In the genomic region with DNA sequence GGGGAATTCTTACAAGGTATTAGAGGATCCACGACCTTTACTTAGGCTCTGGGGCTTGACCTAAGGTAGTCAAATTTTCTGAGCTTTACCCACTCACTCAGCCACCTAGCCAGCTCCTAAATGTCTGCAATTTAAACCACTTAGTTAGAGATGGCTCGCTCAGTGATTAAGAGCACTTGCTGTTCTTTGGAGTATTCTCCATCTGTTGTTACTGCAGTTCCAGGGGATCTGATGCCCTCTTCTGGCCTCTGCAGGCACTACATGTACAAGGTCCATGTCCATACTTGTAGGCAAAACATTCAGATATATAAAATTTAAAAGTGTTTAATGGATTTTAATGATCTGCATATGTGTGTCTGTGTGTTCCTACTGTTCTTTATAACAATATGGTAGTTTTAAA, we compare ENCODE assay signal across 9 mouse cellular contexts. TPM values are rescaled to one million over a fixed set of nuclear protein-coding genes. Genes with fewer than 3 reads are reported as not detected.
DNase-seq lines count a peak whose midpoint lies in the region; ATAC-seq lines count a peak whose summit lies in the region.
"Had no signal": no experiment of that assay in that cellular context is flagged by ENCODE, and none has a peak within 500 bp of the region (broad histone marks: within the 10 kb centered on the region; RNA-seq: fewer than 3 reads in every experiment).

No protein-coding gene starts in this region.

- 59% methylated on average over 2 of the region's 2 CpGs for WGBS in heart, embryonic 12.5 days
- 38% methylated on average over 2 of the region's 2 CpGs for WGBS in forebrain, embryonic 16.5 days
- 59% methylated on average over 2 of the region's 2 CpGs for WGBS in midbrain, embryonic 14.5 days

- H3K4me2 ChIP-seq in heart, embryonic 12.5 days: no peak overlapping the region
- H3K4me2 ChIP-seq in forebrain, embryonic 16.5 days (ENCODE audit: low read length): no peak overlapping the region
- H3K4me2 ChIP-seq in midbrain, embryonic 14.5 days (ENCODE audit: low read length): no peak overlapping the region

- H3K9ac ChIP-seq in heart, embryonic 12.5 days: no peak overlapping the region
- no peak overlapping the region for H3K9ac ChIP-seq in forebrain, embryonic 16.5 days (replicated peaks; ENCODE audit: low read depth, low read length)
- H3K9ac ChIP-seq in midbrain, embryonic 14.5 days (replicated peaks; ENCODE audit: low read length): no peak overlapping the region
- H3K9ac ChIP-seq: liver, embryonic 13.5 days had no signal

- intact Hi-C loops in left cerebral cortex, postnatal 14 days (cut with DNase I): loop anchor here (2.0 to 5.0 kb wide), 2 partner anchors 102 to 118 kb away; partner anchors contain the start of gene Klhdc9

- no peak overlapping the region for H3K4me3 ChIP-seq in heart, embryonic 12.5 days
- H3K4me3 ChIP-seq in forebrain, embryonic 16.5 days (replicated peaks; ENCODE audit: low read length): no peak overlapping the region
- H3K4me3 ChIP-seq in midbrain, embryonic 14.5 days (replicated peaks; ENCODE audit: low read depth, low read length): no peak overlapping the region

- no peak for ATAC-seq in heart, embryonic 12.5 days (ENCODE audit: insufficient number of reproducible peaks, low FRiP score)
- peak; percentile 75 for ATAC-seq in forebrain, embryonic 16.5 days
- no peak for ATAC-seq in midbrain, embryonic 14.5 days (ENCODE audit: low FRiP score, low TSS enrichment)

- H3K27ac ChIP-seq in heart, embryonic 12.5 days (ENCODE audit: poor library complexity, severe bottlenecking): no peak overlapping the region
- no peak overlapping the region for H3K27ac ChIP-seq in forebrain, embryonic 16.5 days (ENCODE audit: low read length)
- no peak overlapping the region for H3K27ac ChIP-seq in midbrain, embryonic 14.5 days (replicated peaks; ENCODE audit: low read depth, low read length)
- H3K27ac ChIP-seq: liver, embryonic 13.5 days had no signal

- peaks cover 15% of the 10 kb centered on the region for H3K9me3 ChIP-seq in heart, embryonic 12.5 days (replicated peaks)
- H3K9me3 ChIP-seq in forebrain, embryonic 16.5 days (ENCODE audit: control insufficient read depth, low read length): no peaks in the 10 kb centered on the region; the same call in 1 of the 2 replicates
- H3K9me3 ChIP-seq in midbrain, embryonic 14.5 days (ENCODE audit: control insufficient read depth, low read length): peaks cover 10% of the 10 kb centered on the region

- H3K4me1 ChIP-seq in heart, embryonic 12.5 days (replicated peaks): no peaks in the 10 kb centered on the region
- H3K4me1 ChIP-seq in forebrain, embryonic 16.5 days (replicated peaks; ENCODE audit: control insufficient read depth, insufficient read depth, low read length): no peaks in the 10 kb centered on the region
- no peaks in the 10 kb centered on the region for H3K4me1 ChIP-seq in midbrain, embryonic 14.5 days (ENCODE audit: control insufficient read depth, insufficient read depth, low read length)

- DNase-seq in heart, adult 8-10 months (ENCODE audit: low spot score): peak; percentile 65
- DNase-seq in c-Kit-positive CD71-positive TER-119-positive erythroid progenitor cells, embryonic 14.5 days (ENCODE audit: low spot score): peak; percentile 42
- peak; percentile 68 for DNase-seq in kidney, adult 11 months
- DNase-seq in left cerebral cortex, postnatal 14 days (ENCODE audit: low spot score in 2 of 2): peak; percentile 83 to 84
- DNase-seq in midbrain, embryonic 14.5 days: peak; percentile 69
- peak; percentile 62 to 81 for DNase-seq in spleen, postnatal 4 days (ENCODE audit: low spot score in 2 of 2)

- H3K36me3 ChIP-seq in heart, embryonic 12.5 days: no peaks in the 10 kb centered on the region
- H3K36me3 ChIP-seq in forebrain, embryonic 16.5 days (ENCODE audit: control insufficient read depth, insufficient read depth): no peaks in the 10 kb centered on the region
- H3K36me3 ChIP-seq in midbrain, embryonic 14.5 days (ENCODE audit: control insufficient read depth, insufficient read depth, low read length): no peaks in the 10 kb centered on the region

- H3K27me3 ChIP-seq in heart, embryonic 12.5 days (replicated peaks): no peaks in the 10 kb centered on the region
- H3K27me3 ChIP-seq in forebrain, embryonic 16.5 days (replicated peaks; ENCODE audit: control insufficient read depth, insufficient read depth, low read length): no peaks in the 10 kb centered on the region
- no peaks in the 10 kb centered on the region for H3K27me3 ChIP-seq in midbrain, embryonic 14.5 days (ENCODE audit: control insufficient read depth, insufficient read depth, low read length)
- H3K27me3 ChIP-seq: liver, embryonic 13.5 days had no signal

RNA-seq across cellular contexts. Expression of gene Alyref2, which starts 24.3 kb away (rescaled TPM):
- total RNA-seq in heart, adult 8-10 months (2022): 1 to 10 TPM; 1.8 to 2.8 (median 2.1) TPM
- 12.4 and 13.3 TPM in 2 replicates for polyA plus RNA-seq in heart, embryonic 12.5 days (2016; fragmentation: Nextera tagmentation; extraction: Ambion mirVana)
- 32.6 and 33.2 TPM in 2 replicates for polyA plus RNA-seq in forebrain, embryonic 16.5 days (2015; fragmentation: Nextera tagmentation; extraction: Ambion mirVana)
- 1 to 10 TPM; 4.8 to 5.3 TPM for total RNA-seq in left cerebral cortex, postnatal 14 days (2021)
- polyA plus RNA-seq in midbrain, embryonic 14.5 days (2014; fragmentation: Nextera tagmentation; extraction: Ambion mirVana): 28.2 and 33.5 TPM in 2 replicates

RNA-seq across cellular contexts. Expression of gene F11r, which starts 41.6 kb away (rescaled TPM):
- total RNA-seq in heart, adult 8-10 months (2022): 10 to 100 TPM; 34.5 to 36.2 (median 35.6) TPM
- polyA plus RNA-seq in heart, embryonic 12.5 days (2016; fragmentation: Nextera tagmentation; extraction: Ambion mirVana): 70.7 and 71.0 TPM in 2 replicates
- polyA plus RNA-seq in forebrain, embryonic 16.5 days (2015; fragmentation: Nextera tagmentation; extraction: Ambion mirVana): 7.8 and 10.2 TPM in 2 replicates
- 1 to 10 TPM; 7.4 to 8.3 TPM for total RNA-seq in left cerebral cortex, postnatal 14 days (2021)
- 3.3 and 8.1 TPM in 2 replicates for polyA plus RNA-seq in midbrain, embryonic 14.5 days (2014; fragmentation: Nextera tagmentation; extraction: Ambion mirVana)

RNA-seq across cellular contexts. Expression of gene Itln1, which starts 56.1 kb away (rescaled TPM):
- not detected for total RNA-seq in heart, adult 8-10 months (2022)
- polyA plus RNA-seq in heart, embryonic 12.5 days (2016; fragmentation: Nextera tagmentation; extraction: Ambion mirVana): not detected in 2 replicates
- polyA plus RNA-seq in forebrain, embryonic 16.5 days (2015; fragmentation: Nextera tagmentation; extraction: Ambion mirVana): not detected in 2 replicates
- not detected for total RNA-seq in left cerebral cortex, postnatal 14 days (2021)
- polyA plus RNA-seq in midbrain, embryonic 14.5 days (2014; fragmentation: Nextera tagmentation; extraction: Ambion mirVana): not detected in 2 replicates
- polyA plus RNA-seq: liver, embryonic 13.5 days had no signal
